Mouse (Mus musculus) myocyte (in vitro differentiated cells): ENCODE results near the gene Aff1.

Experiments
- E2F4 ChIP-seq: IDR thresholded peaks from one replicate; pipeline ENCODE4 v1.6.1; 2011; ENCODE audit warnings: mild to moderate bottlenecking, control low read depth, moderate library complexity; ENCODE audit not compliant: insufficient read depth
- MAX ChIP-seq: IDR thresholded peaks from one replicate; pipeline ENCODE4 v1.6.1; 2011; ENCODE audit warnings: low read depth, mild to moderate bottlenecking, control low read depth
- MYOD1 ChIP-seq, 3 experiments: IDR thresholded peaks; one replicate each; pipeline ENCODE4 v1.6.1; 2011; ENCODE audit warnings: control low read depth in 2 of 3, low read depth in 2 of 3, mild to moderate bottlenecking in 2 of 3, moderate library complexity in 1 of 3; ENCODE audit not compliant: insufficient read length in 2 of 3, control insufficient read depth in 1 of 3
- MYOG ChIP-seq, 3 experiments: IDR thresholded peaks; one replicate each; pipeline ENCODE4 v1.6.1; 2011; ENCODE audit warnings: control low read depth in 2 of 3, low read depth in 2 of 3, mild to moderate bottlenecking in 2 of 3; ENCODE audit not compliant: insufficient read length in 2 of 3, control insufficient read depth in 1 of 3, insufficient read depth in 1 of 3
- POLR2A ChIP-seq: IDR thresholded peaks from one replicate; pipeline ENCODE4 v1.6.1; 2011; ENCODE audit warnings: low read depth, mild to moderate bottlenecking, control low read depth, moderate library complexity; ENCODE audit not compliant: insufficient read length
- REST ChIP-seq: IDR thresholded peaks from one replicate; pipeline ENCODE4 v1.6.1; 2011; ENCODE audit warnings: mild to moderate bottlenecking, control low read depth, moderate library complexity; ENCODE audit not compliant: insufficient read depth, insufficient read length
- SRF ChIP-seq: IDR thresholded peaks from one replicate; pipeline ENCODE4 v1.6.1; 2011; ENCODE audit warnings: low read depth; ENCODE audit not compliant: control insufficient read depth, insufficient read length
- TCF12 ChIP-seq: IDR thresholded peaks from one replicate; pipeline ENCODE4 v1.6.1; 2011; ENCODE audit warnings: mild to moderate bottlenecking, control low read depth; ENCODE audit not compliant: poor library complexity, insufficient read depth, severe bottlenecking
- TCF3 ChIP-seq: IDR thresholded peaks from one replicate; pipeline ENCODE4 v1.6.1; 2011; ENCODE audit warnings: low read depth, control low read depth; ENCODE audit not compliant: insufficient read length

DNA sequence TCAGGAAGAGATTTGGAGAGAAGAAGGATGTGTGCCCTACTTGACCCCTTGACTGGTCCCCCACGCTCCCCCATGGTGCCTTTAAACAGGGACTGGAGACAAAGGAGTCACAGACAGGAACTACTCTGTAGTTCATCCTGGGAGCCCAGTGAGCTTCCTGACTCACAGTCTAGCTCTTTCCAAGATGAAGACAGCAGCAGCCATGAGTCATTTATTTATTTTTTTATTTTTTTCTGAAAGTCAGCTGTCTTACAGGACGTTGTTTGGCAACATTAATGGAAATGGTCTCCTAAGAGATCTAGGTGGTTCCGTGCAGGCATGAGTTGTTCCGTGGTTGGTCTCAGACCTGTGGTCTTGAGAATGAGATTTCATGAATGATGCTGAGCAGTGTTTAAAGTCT is 66.3 kb downstream of the Aff1 start:
- TF ChIP-seq POLR2A (no peak), REST (no peak), TCF12 (no peak), TCF3 (no peak), MYOG (IDR thresholded peaks at IDR 0.05; ENCODE audit: control insufficient read depth in 1 of 3, insufficient read depth in 1 of 3, insufficient read length in 2 of 3, low read depth in 2 of 3) (no peak), MYOD1 (IDR thresholded peaks at IDR 0.05; ENCODE audit: control insufficient read depth in 1 of 3, insufficient read length in 2 of 3, low read depth in 2 of 3) (no peak), E2F4 (no peak), SRF (no peak), MAX (no peak)
